Mouse (Mus musculus) cerebellum, postnatal 14 days (tissue): ENCODE data around the gene Adap1.
A peak's percentile ranks its signal among the peaks of the same experiment; 100 is the strongest.
"Not testable (repeated sequence)": the region's sequence is repeated elsewhere in the genome, so short reads cannot be mapped to it uniquely, and the experiment has no call there.

Source experiments
- DNase-seq, 2 experiments: peaks; one replicate each; pipeline ENCODE4 v3.0.0; 2021; ENCODE audit warnings: mixed read lengths in 2 of 2

Adap1 gene

DNA sequence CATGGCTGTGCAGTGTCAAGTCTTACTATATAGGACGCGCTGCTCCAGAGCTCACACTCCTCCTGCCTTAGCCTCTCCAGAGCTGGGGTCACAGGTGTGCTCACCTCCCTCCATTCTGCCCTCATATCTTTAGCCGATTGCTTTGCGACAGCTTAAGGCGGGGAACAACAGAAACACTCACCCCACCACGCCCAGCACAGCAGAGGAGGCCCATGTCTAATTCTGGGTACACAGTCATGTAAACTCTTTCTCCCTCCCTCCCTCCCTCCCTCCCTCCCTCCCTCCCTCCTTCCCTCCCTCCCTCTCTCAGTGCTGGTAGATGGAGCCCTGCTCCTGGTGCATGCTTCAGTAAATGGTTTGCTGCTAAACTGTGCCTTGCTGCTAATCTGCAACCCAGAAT lies 24.3 kb upstream of the Adap1 start:
- DNase-seq: no peak

- DNase-seq: no peak
Observed at GRCm38 (mm10) chr5:139347225-139347624, 21.8 kb upstream of the Adap1 start.

DNA sequence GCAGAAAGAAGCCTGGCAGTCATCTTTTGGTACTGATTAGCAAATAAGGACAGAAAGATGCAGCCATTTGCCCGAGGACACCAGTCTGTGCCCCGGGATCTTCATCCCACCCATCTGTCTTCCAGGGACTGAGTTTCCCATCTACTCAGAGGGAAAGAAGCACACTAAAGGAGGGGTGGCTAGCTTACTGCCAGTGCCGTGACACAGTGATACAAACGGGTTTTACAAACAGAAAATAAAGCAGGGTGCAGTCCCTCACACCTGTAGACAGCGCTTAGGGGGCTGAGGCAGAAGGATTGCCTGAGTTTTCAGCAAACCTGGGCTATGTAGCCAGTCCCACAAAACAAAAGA lies 19.9 kb upstream of the Adap1 start:
- no peak for DNase-seq

DNA sequence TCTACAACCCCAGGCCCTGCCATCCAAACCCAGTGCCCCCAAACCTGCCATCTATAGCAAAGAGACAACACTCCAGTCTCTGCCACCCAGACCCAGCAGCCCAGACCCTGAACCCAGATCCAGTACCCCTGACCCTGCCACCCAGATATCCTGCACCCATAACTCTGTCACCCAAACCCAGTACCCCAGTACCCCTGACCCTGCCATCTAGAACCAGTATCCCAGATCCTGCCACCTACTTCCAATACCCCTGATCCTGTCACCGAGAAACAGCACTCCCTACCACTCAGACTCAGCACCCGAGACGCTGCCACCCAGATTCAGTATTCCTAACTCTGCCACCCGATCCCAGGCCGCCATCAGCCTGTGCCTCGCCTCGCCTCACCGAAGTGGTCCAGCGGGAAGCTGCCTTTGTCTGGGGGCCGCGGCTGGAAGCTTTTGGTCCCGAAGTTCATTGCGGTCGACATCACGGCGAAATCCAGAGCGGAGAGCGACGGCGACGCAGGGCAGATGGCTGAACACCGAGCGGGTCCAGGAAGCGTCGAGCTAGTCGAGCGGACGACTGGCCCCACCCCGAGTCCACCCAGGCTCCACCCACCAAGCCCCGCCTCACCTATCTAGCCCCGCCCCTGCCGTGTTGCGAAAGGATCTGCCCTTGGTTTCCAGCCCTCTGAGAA lies 19.4 kb upstream of the Adap1 start:
- DNase-seq: peak; percentile 94 to 96

- DNase-seq: peak; percentile 84 to 89
Observed at GRCm38 (mm10) chr5:139344021-139344686, 18.7 kb upstream of the Adap1 start.

DNA sequence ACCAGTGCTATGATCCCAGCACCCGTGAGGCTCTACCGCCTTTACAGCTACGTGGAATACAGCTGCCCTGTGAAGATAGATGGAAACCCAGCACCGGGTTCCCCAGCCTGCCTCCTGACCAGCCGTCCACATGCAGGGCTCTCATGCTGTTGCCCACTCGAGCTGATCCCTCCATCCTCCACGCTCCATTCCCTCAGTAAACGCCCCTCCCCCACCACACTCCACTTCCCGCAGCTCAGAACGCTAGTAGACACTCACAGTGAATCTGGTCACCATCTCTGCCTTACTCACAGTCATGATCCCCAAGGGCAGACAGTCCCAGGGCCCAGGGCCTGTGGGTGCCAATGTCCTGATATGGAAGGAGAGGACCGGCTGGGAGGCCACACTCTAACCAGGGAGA lies 13.5 kb upstream of the Adap1 start:
- DNase-seq: peak in 1 of 2 experiments; percentile 74

GRCm38 (mm10) chr5:139338403-139338802 lies 13.0 kb upstream of the Adap1 start:
- DNase-seq: peak; percentile 78 to 85

DNA sequence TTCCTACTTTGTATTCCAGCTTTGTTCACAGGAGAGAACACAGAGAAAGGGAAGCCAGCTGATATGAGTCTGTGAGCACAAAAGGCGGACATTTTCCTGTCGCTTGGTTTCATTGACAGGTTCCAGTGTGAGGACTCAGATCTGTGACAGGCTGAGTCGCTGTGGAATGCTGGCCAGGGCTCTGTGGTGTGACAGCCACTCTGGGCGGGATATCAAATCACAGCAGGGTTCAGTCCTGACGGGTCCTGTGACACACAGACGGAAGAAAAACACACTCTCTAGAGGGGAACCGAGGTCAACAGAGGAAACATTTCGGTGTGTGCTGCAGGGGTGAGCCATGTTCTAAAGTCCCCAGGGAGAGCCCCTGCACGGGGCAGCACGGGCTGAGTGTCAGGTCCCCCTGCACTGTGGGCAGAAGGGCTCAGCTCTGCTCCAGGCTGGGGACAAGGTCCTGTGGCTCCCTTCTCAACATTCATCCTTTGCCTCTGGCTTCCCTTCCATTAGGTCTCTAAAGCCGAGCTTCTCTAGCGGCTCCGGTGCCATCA lies 12.5 kb upstream of the Adap1 start:
- peak; percentile 96 to 97 for DNase-seq

- no peak for DNase-seq
Observed at GRCm38 (mm10) chr5:139335634-139336033, 10.2 kb upstream of the Adap1 start.

DNA sequence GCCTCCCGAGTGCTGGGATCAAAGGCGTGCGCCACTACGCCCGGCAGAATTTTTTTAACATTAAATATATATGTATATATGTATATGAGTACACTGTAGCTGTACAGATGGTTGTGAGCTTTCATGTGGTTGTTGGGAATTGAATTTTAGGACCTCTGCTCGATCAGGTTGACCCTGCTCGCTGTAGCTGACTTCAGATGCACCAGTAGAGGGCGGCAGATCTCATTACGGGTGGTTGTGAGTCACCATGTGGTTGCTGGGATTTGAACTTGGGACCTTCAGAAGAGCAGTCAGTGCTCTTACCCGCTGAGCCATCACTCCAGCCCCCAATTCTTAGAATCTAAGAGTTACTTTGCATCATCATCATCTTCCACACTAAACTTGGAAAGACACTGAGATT lies 9.0 kb upstream of the Adap1 start:
- DNase-seq: not testable (repeated sequence)

DNA sequence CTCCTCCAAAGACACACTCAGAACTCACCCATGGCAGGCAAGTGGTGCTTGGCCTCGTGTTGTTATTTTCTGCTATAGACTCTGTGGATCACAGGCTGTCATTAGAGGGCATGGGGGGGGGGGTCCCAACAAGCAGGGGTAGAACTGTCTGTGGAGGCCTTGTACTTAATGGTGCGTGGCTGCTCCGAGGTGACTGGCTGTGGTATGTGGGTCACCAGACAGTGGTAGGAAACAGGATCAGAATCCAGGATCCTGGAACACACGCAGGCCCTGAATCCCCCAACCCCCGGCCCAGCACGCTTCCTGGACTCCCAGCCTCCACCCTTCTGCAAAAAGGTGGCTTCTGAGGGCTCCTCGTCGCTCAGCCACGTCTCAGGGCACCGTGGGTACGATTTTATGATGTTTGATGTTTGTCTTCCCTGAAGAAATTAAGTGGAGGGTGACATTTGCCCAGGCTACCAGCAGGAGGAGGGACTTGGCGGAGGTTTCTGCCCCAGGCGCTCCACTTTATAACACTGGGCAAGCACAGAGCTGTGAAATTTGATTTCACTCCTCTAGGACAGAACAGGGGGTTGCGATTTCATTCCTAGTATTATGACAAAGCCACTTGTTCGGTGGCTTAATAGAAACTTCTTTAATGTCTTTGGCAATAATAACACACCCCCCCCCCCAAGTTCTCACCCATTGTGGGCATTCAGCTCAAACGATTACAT lies 8.0 kb upstream of the Adap1 start:
- no peak for DNase-seq

DNA sequence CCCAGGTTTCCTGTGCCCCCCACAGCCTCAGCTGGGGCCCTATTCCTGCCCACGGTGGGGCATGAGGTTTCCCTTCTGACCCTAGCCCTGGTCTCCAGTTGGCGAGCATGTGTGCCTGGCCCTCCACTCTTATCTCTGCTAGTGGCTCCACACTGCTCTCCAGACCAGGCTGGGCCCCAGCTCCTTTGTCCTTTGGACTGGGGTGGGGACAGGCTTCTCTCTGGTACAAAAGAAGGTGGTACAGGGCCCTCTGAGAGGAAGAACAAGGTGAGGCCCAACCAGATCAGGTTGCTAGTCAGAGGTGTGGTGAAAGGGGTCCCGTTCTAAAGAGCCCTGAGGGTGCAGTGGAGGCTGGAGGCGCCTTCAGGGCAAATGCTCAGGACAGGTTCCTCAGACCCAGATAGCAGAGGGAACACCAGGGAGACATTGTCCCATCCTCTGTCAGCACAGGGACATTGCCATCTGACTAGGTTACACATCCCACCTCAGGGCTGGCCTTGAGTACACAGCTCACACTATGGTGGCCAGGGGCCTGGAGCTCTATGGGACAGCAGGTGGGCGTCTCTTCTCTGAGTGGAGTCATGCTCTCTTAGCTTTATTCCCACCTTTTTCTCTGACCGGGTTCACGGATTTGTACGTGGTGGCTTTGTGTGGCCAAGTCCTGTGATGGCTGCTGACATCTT lies 7.3 kb upstream of the Adap1 start:
- DNase-seq: no peak

GRCm38 (mm10) chr5:139331742-139332141 lies 6.3 kb upstream of the Adap1 start:
- DNase-seq: peak; percentile 92 to 95

- DNase-seq: no peak
Observed at GRCm38 (mm10) chr5:139330766-139331165, 5.3 kb upstream of the Adap1 start.

- DNase-seq: no peak
Observed at GRCm38 (mm10) chr5:139327634-139328020, 2.2 kb upstream of the Adap1 start.

GRCm38 (mm10) chr5:139326986-139327633 lies 1.7 kb upstream of the Adap1 start:
- no peak for DNase-seq

- peak; percentile 47 to 62 for DNase-seq
Observed at GRCm38 (mm10) chr5:139326111-139326696, 782 bp upstream of the Adap1 start.

GRCm38 (mm10) chr5:139324691-139325394 lies 579 bp downstream of the Adap1 start:
- DNase-seq: peak; percentile 85 to 89

GRCm38 (mm10) chr5:139324045-139324491 lies 1.4 kb downstream of the Adap1 start:
- DNase-seq: peak; percentile 60 to 65

DNA sequence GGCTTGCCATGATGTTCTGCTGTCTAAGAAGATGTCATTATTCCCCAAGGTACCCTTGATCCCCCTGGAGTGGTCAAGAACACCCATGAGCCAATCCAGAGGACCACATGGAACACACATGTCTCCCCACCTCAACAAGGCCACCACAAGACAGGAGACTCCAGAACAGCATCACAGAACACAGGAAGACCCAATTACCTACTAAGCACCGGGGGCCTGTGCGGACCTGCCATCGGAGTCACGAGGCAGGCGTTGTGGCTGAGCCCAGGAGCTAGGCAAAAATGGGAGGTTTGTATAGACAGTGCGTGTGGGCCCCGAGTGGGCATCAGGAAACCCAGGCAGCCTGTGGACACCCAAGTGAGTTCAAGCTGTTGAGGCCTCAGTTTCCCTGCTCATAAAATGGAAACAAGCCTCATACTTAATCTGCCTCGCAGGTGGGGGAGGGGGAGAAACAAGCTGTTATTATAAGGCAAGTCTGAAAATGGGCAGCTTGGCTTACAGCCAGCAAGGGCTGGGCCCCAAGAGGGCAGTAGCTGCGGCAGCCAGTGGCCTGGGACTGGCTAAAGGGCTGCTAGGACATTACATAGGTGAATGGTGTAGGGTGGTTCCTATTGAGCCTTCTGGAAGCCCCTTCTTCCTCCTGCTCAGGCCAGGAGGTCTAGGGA lies 2.0 kb downstream of the Adap1 start:
- DNase-seq: peak; percentile 70

GRCm38 (mm10) chr5:139321331-139321730 lies 4.1 kb downstream of the Adap1 start:
- DNase-seq: no peak
